Mouse (Mus musculus) heart, adult 18-20 months (tissue): Measurements from ENCODE around the gene Nolc1. TPM values are rescaled to one million over a fixed set of nuclear protein-coding genes. Genes with fewer than 3 reads are reported as not detected.

Experiments used
- total RNA-seq, 2 experiments: library from RNA; stranded (reverse); gene quantifications; 2 replicates each; pipeline ENCODE4 v1.2.3; 2021

Gene Nolc1
- total RNA-seq, 2 experiments from 2014 or later = 17.9 to 19.1 TPM

Other genes with a start within 250 kb of the Nolc1 start
- 10 to 100 TPM; 16.2 to 17.2 TPM for gene Armh3, start 77.4 kb upstream of the Nolc1 start, total RNA-seq
- 1 to 10 TPM; 5.0 to 5.1 TPM for gene Hps6, start 72.4 kb upstream of the Nolc1 start, total RNA-seq
- 10 to 100 TPM; 14.2 to 14.9 TPM for gene Pprc1, start 31.0 kb upstream of the Nolc1 start, total RNA-seq
- 10 to 100 TPM; 35.2 to 37.3 TPM for gene Ldb1, start 30.6 kb upstream of the Nolc1 start, total RNA-seq
- 1 to 10 TPM in 1 of 2 experiments, not detected in 1; 5.1 TPM for gene Elovl3, start 56.0 kb downstream of the Nolc1 start, total RNA-seq
- 1 to 10 TPM; 1.1 to 1.3 TPM for gene Pitx3, start 72.5 kb downstream of the Nolc1 start, total RNA-seq
- gene Gbf1, start 76.6 kb downstream of the Nolc1 start, total RNA-seq = 10 to 100 TPM; 38.4 to 41.8 TPM
- gene Nfkb2, start 228.5 kb downstream of the Nolc1 start, total RNA-seq = 10 to 100 TPM; 19.7 to 22.1 TPM